Mouse (Mus musculus): ENCODE data around the gene Zfhx3. TPM values are rescaled to one million over a fixed set of nuclear protein-coding genes. Genes with fewer than 3 reads are reported as not detected.

Gene Zfhx3
- polyA plus RNA-seq, 1 experiment from 2014 or later, result 8.2 TPM

DNA sequence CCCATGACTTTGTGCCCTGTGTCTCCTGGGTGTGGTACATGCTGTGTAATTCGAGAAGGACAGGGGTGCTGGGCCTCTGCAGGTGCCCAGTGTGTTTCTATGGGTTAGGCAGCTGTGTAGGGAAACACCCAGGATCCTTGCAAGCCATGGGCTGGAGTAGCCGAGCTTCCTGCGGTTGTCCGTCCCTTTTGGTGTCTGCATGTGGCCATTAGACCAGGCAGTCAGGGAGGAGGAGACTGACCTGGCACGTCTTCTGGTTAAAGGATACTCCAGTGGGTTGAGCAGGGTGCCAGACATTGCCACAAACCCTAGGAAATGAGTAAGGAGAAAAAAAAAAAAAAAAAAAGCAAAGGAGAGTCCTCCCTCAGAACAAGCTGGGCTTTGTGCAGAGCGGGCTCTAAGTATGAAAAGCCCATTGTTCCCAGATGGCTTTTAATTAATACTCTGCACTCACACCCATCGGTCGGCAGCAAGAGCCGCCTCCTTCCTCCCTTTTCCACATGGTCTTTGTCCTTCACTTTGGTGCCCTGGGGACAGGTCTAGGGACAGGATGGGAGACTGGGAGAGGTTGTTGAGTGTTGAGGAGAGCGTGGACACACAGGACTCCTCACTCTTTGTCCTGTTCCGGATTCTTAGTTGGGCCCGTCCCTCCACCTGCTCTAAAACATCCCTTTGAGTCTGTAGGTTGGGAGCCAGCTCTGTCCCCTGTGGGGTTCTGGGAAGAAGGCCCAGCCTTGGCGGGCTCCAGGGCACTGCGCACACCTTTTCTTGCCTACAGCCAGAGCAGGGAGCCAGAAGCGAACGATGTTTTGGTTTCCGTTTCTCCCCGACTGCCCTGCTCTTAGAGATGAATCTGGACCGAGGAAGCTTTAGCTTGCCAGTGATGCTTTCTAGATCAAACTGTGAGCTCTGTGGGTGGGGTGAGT lies 813.2 kb downstream of the Zfhx3 start:
- peaks cover 10% of the 10 kb centered on the region for H3K4me1 ChIP-seq (ENCODE audit: insufficient read depth, low read depth, low read length)
- no peak for ATAC-seq
- no peak overlapping the region for H3K4me2 ChIP-seq (replicated peaks; ENCODE audit: low read depth, low read length)
- no peaks in the 10 kb centered on the region for H3K36me3 ChIP-seq (ENCODE audit: insufficient read depth, low read length)
- WGBS, result 59% methylated on average over 19 of the region's 19 CpGs
- no peak for TF ChIP-seq CTCF (IDR thresholded peaks at IDR 0.05)
- no peak for TF ChIP-seq EP300 (IDR thresholded peaks at IDR 0.05)
- no peak for DNase-seq (ENCODE audit: low spot score)
- H3K27ac ChIP-seq (ENCODE audit: low read length), result no peak overlapping the region
- H3K27me3 ChIP-seq (replicated peaks; ENCODE audit: insufficient read depth, low read length), result no peaks in the 10 kb centered on the region
- no peaks in the 10 kb centered on the region for H3K9me3 ChIP-seq (ENCODE audit: low read length)
- H3K9ac ChIP-seq (replicated peaks; ENCODE audit: low read depth), result no peak overlapping the region
- H3K4me3 ChIP-seq (ENCODE audit: low read depth, low read length), result no peak overlapping the region

DNA sequence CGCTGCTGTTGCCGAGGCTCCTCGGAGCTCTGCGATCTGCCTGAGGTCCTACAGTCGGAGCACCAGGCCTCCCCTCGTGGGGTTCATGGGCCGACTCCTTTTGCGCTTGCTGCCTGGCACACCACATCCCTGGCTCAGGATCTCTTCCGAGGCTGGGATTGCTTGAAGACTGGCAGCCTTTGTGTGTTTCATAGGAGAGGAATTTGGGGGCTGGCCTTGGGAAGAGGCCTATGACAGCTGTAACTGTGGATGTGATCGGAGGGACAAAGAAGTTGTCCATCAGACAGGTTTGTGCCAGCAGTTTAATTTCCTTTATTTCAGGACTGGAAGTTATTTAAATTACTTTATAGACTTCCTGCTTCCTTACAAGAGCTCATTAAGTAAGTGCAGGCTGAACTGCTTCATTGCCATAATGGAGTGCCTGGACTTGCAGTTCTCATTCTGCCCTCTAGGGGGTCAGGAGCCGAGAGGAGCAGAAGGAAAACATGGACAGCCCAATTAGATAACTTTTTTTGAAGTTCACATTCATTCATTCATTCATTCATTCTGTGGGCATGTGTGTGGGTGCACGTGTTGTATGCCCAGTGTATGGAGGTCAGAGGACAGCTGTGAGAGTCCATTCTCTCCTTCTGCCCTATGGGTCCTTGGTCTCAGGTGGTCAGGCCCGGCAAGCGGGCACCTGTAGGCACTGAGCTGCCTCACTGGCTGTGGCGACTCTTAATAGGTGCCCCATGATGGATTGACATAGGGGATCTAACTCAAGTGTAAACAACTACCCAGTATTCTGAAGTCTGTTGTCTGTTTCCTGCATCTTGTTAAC lies 817.3 kb downstream of the Zfhx3 start:
- Histone ChIP-seq H3K4me3 (ENCODE audit: low read depth, low read length) (no peak overlapping the region), H3K27me3 (replicated peaks; ENCODE audit: insufficient read depth, low read length) (no peaks in the 10 kb centered on the region), H3K9me3 (ENCODE audit: low read length) (no peaks in the 10 kb centered on the region), H3K27ac (ENCODE audit: low read length) (peak overlapping the region; percentile 77), H3K36me3 (ENCODE audit: insufficient read depth, low read length) (no peaks in the 10 kb centered on the region), H3K4me2 (replicated peaks; ENCODE audit: low read depth, low read length) (0 out of 2 replicates have a peak overlapping the region, but pooled peaks have one; percentile 25), H3K9ac (replicated peaks; ENCODE audit: low read depth) (no peak overlapping the region; the same call in 1 of the 2 replicates), H3K4me1 (ENCODE audit: insufficient read depth, low read depth, low read length) (peaks cover 16% of the 10 kb centered on the region)
- peak; percentile 84 for DNase-seq (ENCODE audit: low spot score)
- WGBS, result 42% methylated on average over 15 of the region's 15 CpGs
- ATAC-seq, result peak; percentile 67
- TF ChIP-seq EP300 (IDR thresholded peaks at IDR 0.05), result no peak
- TF ChIP-seq CTCF (IDR thresholded peaks at IDR 0.05), result peak; percentile 93

DNA sequence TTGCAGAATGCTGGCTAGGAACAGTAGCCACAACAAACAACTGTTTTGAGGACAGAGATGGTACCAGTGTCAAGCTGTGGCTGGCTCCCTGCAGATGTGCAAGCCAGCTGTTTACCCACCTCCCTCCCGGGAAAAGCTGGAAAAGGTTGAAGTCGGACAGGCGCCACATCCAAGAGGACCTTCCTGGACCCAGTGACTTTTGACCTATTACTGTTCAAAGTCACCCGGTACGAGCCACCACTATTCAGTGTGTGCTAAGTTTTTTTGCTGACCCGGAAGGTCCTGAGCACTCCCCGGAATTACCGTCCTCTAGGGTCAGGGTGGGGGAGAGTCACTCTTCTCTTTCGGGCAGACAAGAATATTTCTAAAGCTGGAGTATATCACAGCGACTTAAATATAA lies 818.3 kb downstream of the Zfhx3 start:
- H3K4me1 ChIP-seq (ENCODE audit: insufficient read depth, low read depth, low read length), result peaks cover 17% of the 10 kb centered on the region
- H3K9ac ChIP-seq (replicated peaks; ENCODE audit: low read depth), result no peak overlapping the region
- H3K27ac ChIP-seq (ENCODE audit: low read length), result no peak overlapping the region
- TF ChIP-seq EP300 (IDR thresholded peaks at IDR 0.05), result no peak
- no peak for TF ChIP-seq CTCF (IDR thresholded peaks at IDR 0.05)
- H3K36me3 ChIP-seq (ENCODE audit: insufficient read depth, low read length), result no peaks in the 10 kb centered on the region
- no peak overlapping the region for H3K4me2 ChIP-seq (replicated peaks; ENCODE audit: low read depth, low read length)
- H3K27me3 ChIP-seq (replicated peaks; ENCODE audit: insufficient read depth, low read length), result no peaks in the 10 kb centered on the region
- no peak overlapping the region for H3K4me3 ChIP-seq (ENCODE audit: low read depth, low read length)
- WGBS, result 74% methylated on average over 10 of the region's 10 CpGs
- no peak for ATAC-seq
- H3K9me3 ChIP-seq (ENCODE audit: low read length), result no peaks in the 10 kb centered on the region
- DNase-seq (ENCODE audit: low spot score), result no peak

DNA sequence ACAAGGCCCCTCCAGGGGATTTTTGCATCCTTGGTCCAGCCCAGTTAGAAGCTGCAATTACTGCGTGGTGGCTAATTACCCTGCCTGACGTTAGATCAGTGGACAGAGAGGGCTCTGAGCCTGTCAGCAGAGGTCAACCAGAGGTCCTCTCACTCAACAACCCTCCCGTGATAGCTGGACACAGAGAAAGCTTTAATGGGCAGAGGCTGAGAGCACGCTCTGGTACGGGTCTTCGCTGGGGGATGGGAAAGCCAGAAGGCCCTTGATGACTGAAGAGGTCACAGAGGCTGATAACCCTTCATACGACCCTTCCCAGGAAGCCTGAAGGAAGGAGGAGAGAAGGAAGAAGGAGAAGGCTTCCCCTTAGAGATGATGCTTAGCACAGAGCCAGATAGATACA lies 820.1 kb downstream of the Zfhx3 start:
- no peak for DNase-seq (ENCODE audit: low spot score)
- Histone ChIP-seq H3K27me3 (replicated peaks; ENCODE audit: insufficient read depth, low read length) (no peaks in the 10 kb centered on the region), H3K36me3 (ENCODE audit: insufficient read depth, low read length) (no peaks in the 10 kb centered on the region), H3K9ac (replicated peaks; ENCODE audit: low read depth) (no peak overlapping the region), H3K9me3 (ENCODE audit: low read length) (no peaks in the 10 kb centered on the region), H3K27ac (ENCODE audit: low read length) (no peak overlapping the region), H3K4me3 (ENCODE audit: low read depth, low read length) (no peak overlapping the region), H3K4me1 (ENCODE audit: insufficient read depth, low read depth, low read length) (peaks cover 17% of the 10 kb centered on the region), H3K4me2 (replicated peaks; ENCODE audit: low read depth, low read length) (no peak overlapping the region)
- no peak for ATAC-seq
- TF ChIP-seq CTCF (IDR thresholded peaks at IDR 0.05), result no peak
- no peak for TF ChIP-seq EP300 (IDR thresholded peaks at IDR 0.05)
- 49% methylated on average over 7 of the region's 7 CpGs for WGBS

DNA sequence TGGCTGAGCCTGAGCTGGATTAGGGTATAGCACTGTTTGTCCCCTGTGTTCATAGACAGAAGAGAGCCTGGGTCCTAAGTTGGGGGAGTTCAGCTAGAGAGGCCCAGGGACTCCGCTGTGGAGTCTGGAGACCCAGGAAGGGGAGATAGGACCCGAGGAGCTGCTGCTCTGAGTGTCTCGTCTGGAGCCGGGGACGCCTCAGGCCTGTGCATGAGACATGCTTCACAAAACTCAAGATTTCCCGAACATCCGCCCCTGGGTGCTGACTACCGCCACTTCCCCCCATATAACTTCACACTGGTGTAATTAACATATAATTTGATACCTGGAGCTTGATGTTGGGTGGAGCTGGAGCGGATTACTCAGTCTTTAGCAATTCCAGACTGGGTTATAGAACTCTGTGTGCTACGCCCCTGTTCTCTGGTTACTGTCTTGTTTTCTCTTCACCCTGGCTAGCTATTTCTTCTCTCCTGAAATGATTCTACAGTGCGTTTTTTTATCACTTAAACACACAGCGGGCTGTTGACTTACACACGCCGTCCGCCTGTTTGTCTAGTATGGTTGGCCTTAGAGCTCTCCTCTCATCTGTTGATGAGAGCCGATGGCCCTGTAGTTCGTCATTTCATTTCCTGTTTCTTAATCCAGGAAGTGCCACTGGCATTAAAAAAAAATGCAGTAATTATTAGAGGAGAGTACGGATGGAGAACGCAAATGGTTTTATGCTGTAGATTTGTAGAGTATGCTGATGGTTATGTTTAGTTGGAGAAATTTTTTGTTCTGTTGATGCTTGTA lies 822.2 kb downstream of the Zfhx3 start:
- DNase-seq (ENCODE audit: low spot score) (peak; percentile 64), ATAC-seq (peak; percentile 48)
- Histone ChIP-seq H3K9me3 (ENCODE audit: low read length) (no peaks in the 10 kb centered on the region), H3K27me3 (replicated peaks; ENCODE audit: insufficient read depth, low read length) (no peaks in the 10 kb centered on the region), H3K27ac (ENCODE audit: low read length) (0 out of 2 replicates have a peak overlapping the region, but pooled peaks have one; percentile 38), H3K4me1 (ENCODE audit: insufficient read depth, low read depth, low read length) (peaks cover 8% of the 10 kb centered on the region; the same call in 1 of the 2 replicates), H3K4me2 (replicated peaks; ENCODE audit: low read depth, low read length) (no peak overlapping the region), H3K36me3 (ENCODE audit: insufficient read depth, low read length) (no peaks in the 10 kb centered on the region), H3K9ac (replicated peaks; ENCODE audit: low read depth) (no peak overlapping the region), H3K4me3 (ENCODE audit: low read depth, low read length) (no peak overlapping the region)
- 30% methylated on average over 18 of the region's 19 CpGs for WGBS
- TF ChIP-seq CTCF (IDR thresholded peaks at IDR 0.05), result no peak
- TF ChIP-seq EP300 (IDR thresholded peaks at IDR 0.05), result no peak; the same call in 1 of the 2 replicates
